Mouse (Mus musculus) ES-Bruce4 (cell line): ENCODE measurements around the gene Foxk1.

Experiments
- CTCF ChIP-seq: IDR thresholded peaks from one replicate; pipeline ENCODE4 v1.8.1; 2011; ENCODE audit warnings: low read depth, low read length
- POLR2A ChIP-seq: IDR thresholded peaks from one replicate; pipeline ENCODE4 v1.8.1; 2011; ENCODE audit warnings: low read length; ENCODE audit not compliant: insufficient read depth

DNA sequence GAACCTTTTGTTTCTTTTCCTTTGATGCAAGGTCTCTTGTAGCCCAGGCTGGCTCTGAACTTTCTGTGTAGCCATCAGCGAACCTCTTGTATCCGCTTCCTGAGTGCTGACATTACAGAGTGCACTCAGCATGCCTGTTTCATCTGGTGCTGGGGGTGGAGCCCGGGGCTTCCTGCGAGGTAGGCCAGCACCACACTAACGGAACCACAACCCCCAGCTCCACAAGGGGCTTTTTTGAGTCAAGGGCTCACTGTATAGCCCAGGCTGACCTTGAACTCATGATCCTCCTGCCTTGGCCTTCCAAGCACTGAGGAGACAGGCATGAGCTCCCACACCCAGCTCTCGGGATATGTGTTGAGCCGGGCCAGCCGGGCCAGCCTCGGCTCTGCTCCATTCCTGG, 49.5 kb downstream of the Foxk1 start:
- no peak for TF ChIP-seq POLR2A
- no peak for TF ChIP-seq CTCF
